Mouse (Mus musculus) limb, embryonic 11.5 days (tissue): ENCODE measurements around the gene Vpreb1. TPM values are rescaled to one million over a fixed set of nuclear protein-coding genes. Genes with fewer than 3 reads are reported as not detected.
A peak's percentile ranks its signal among the peaks of the same experiment; 100 is the strongest.

ENCODE experiments used
- ATAC-seq: fragments of 200-750 bp; cut with Nextera tagmentation; 2 replicates; pipeline ENCODE4 v1.8.0; 2017; ENCODE audit warnings: low read depth; ENCODE audit not compliant: insufficient number of reproducible peaks, low FRiP score, low TSS enrichment
- DNase-seq: peaks from one replicate; pipeline ENCODE4 v3.0.0-alpha.2; 2015; ENCODE audit warnings: low spot score
- H3K27ac ChIP-seq: fragments of 300-500 bp; sonication (generic); replicated peaks from 2 replicates; pipeline ENCODE4 v1.5.1; 2014; ENCODE audit warnings: low read depth, mild to moderate bottlenecking, low read length
- H3K27me3 ChIP-seq: fragments of 300-500 bp; sonication (generic); 2 replicates; pipeline ENCODE4 v1.6.1; 2014; ENCODE audit warnings: mild to moderate bottlenecking, low read length, mixed read lengths; ENCODE audit not compliant: control insufficient read depth, insufficient read depth
- H3K36me3 ChIP-seq: fragments of 300-500 bp; sonication (generic); 2 replicates; pipeline ENCODE4 v1.6.1; 2014; ENCODE audit warnings: mild to moderate bottlenecking, low read length, moderate library complexity, mixed read lengths; ENCODE audit not compliant: control insufficient read depth, insufficient read depth
- H3K4me1 ChIP-seq: fragments of 300-500 bp; sonication (generic); 2 replicates; pipeline ENCODE4 v1.6.1; 2014; ENCODE audit warnings: low read length, mixed read lengths; ENCODE audit not compliant: control insufficient read depth, insufficient read depth
- H3K4me2 ChIP-seq: fragments of 300-500 bp; sonication (generic); 2 replicates; pipeline ENCODE4 v1.6.1; 2014; ENCODE audit warnings: low read depth, mild to moderate bottlenecking, moderate library complexity; ENCODE audit not compliant: severe bottlenecking
- H3K4me3 ChIP-seq: fragments of 300-500 bp; sonication (generic); 2 replicates; pipeline ENCODE4 v1.5.1; 2014; ENCODE audit warnings: low read depth, low read length
- H3K9ac ChIP-seq: fragments of 300-500 bp; sonication (generic); 2 replicates; pipeline ENCODE4 v1.6.1; 2014; ENCODE audit warnings: mild to moderate bottlenecking, low read length
- H3K9me3 ChIP-seq: fragments of 300-500 bp; sonication (generic); 2 replicates; pipeline ENCODE4 v1.6.1; 2016; ENCODE audit warnings: low read length; ENCODE audit not compliant: control insufficient read depth
- WGBS: fragments of 180-500 bp; shearing (Covaris S2); extraction: QIAGEN DNeasy Blood & Tissue Kit; methylation state at CpG from one replicate; pipeline ENCODE4 v1.1.7; 2014; 5-methylcytosine and 5-hydroxymethylcytosine counted together
- polyA plus RNA-seq: library from polyadenylated mRNA; unstranded; fragments of >200 nt; fragmentation: Nextera tagmentation; extraction: Ambion mirVana; gene quantifications from 2 replicates; pipeline ENCODE4 v1.2.1, GENCODE M21; 2014

The Vpreb1 gene
- polyA plus RNA-seq, 1 experiment from 2014 or later, result 3.8 TPM

GRCm38 (mm10) chr16:16897056-16897584, 26.5 kb upstream of the Vpreb1 start:
- peak overlapping the region; percentile 50 for H3K4me3 ChIP-seq
- no peak overlapping the region for H3K27ac ChIP-seq
- no peaks in the 10 kb centered on the region for H3K9me3 ChIP-seq
- H3K4me1 ChIP-seq, result peaks cover 9% of the 10 kb centered on the region; the same call in 1 of the 2 replicates
- H3K27me3 ChIP-seq, result no peaks in the 10 kb centered on the region
- WGBS, result 25% methylated on average over 10 of the region's 10 CpGs
- peaks cover 3% of the 10 kb centered on the region; the same call in 1 of the 2 replicates for H3K36me3 ChIP-seq
- DNase-seq (no peak), ATAC-seq (no peak)
- peak overlapping the region; percentile 71 for H3K9ac ChIP-seq
- H3K4me2 ChIP-seq, result peak overlapping the region; percentile 85

GRCm38 (mm10) chr16:16896382-16897055, 25.9 kb upstream of the Vpreb1 start, which contains the start of gene Ppm1f:
Gene Ppm1f, plus strand, starts transcription at chr16:16896469.
- no peak within 1 kb of the TSS for H3K27ac ChIP-seq
- WGBS, result under 1% methylated on average over 29 of the region's 29 CpGs
- H3K9ac ChIP-seq, result peak within 1 kb of the TSS; percentile 71
- H3K36me3 ChIP-seq, result peaks cover 3% of the 10 kb centered on the region; the same call in 1 of the 2 replicates
- ATAC-seq (peak; percentile 90), DNase-seq (peak; percentile 96)
- no peaks in the 10 kb centered on the region for H3K9me3 ChIP-seq
- H3K4me3 ChIP-seq, result peak within 1 kb of the TSS; percentile 50
- H3K4me1 ChIP-seq, result peaks cover 9% of the 10 kb centered on the region; the same call in 1 of the 2 replicates
- no peaks in the 10 kb centered on the region for H3K27me3 ChIP-seq
- peak within 1 kb of the TSS; percentile 85 for H3K4me2 ChIP-seq

- H3K9ac ChIP-seq, result no peak overlapping the region
- H3K36me3 ChIP-seq, result peaks cover 3% of the 10 kb centered on the region; the same call in 1 of the 2 replicates
- no peaks in the 10 kb centered on the region for H3K27me3 ChIP-seq
- ATAC-seq (peak; percentile 78), DNase-seq (no peak)
- H3K4me3 ChIP-seq, result no peak overlapping the region
- H3K4me1 ChIP-seq, result peaks cover 9% of the 10 kb centered on the region; the same call in 1 of the 2 replicates
- H3K4me2 ChIP-seq, result peak overlapping the region; percentile 85; the same call in 1 of the 2 replicates
- 23% methylated on average over 4 of the region's 4 CpGs for WGBS
- no peaks in the 10 kb centered on the region for H3K9me3 ChIP-seq
- H3K27ac ChIP-seq, result no peak overlapping the region
Measured at GRCm38 (mm10) chr16:16896015-16896381, 25.4 kb upstream of the Vpreb1 start.

GRCm38 (mm10) chr16:16892366-16892765, 21.7 kb upstream of the Vpreb1 start:
- Histone ChIP-seq H3K27ac (no peak overlapping the region), H3K4me3 (no peak overlapping the region), H3K27me3 (no peaks in the 10 kb centered on the region), H3K9ac (no peak overlapping the region), H3K4me2 (no peak overlapping the region), H3K9me3 (no peaks in the 10 kb centered on the region), H3K36me3 (peaks cover 17% of the 10 kb centered on the region; the same call in 1 of the 2 replicates), H3K4me1 (peaks cover 5% of the 10 kb centered on the region; the same call in 1 of the 2 replicates)
- DNase-seq, result no peak
- ATAC-seq, result no peak
- WGBS, result 93% methylated on average over 7 of the region's 7 CpGs

- no peaks in the 10 kb centered on the region for H3K4me1 ChIP-seq
- no peaks in the 10 kb centered on the region for H3K27me3 ChIP-seq
- H3K9ac ChIP-seq, result no peak overlapping the region
- 88% methylated on average over 1 of the region's 1 CpGs for WGBS
- peaks cover 18% of the 10 kb centered on the region; the same call in 1 of the 2 replicates for H3K36me3 ChIP-seq
- H3K27ac ChIP-seq, result no peak overlapping the region
- no peak overlapping the region for H3K4me2 ChIP-seq
- ATAC-seq, result no peak
- H3K9me3 ChIP-seq, result no peaks in the 10 kb centered on the region
- DNase-seq, result no peak
- H3K4me3 ChIP-seq, result no peak overlapping the region
Measured at GRCm38 (mm10) chr16:16888341-16888740, 17.7 kb upstream of the Vpreb1 start.

- ATAC-seq (no peak), DNase-seq (no peak)
- H3K4me3 ChIP-seq, result no peak overlapping the region
- no peak overlapping the region for H3K9ac ChIP-seq
- H3K4me1 ChIP-seq, result no peaks in the 10 kb centered on the region
- H3K27ac ChIP-seq, result no peak overlapping the region
- peaks cover 33% of the 10 kb centered on the region for H3K36me3 ChIP-seq
- H3K9me3 ChIP-seq, result no peaks in the 10 kb centered on the region
- no peaks in the 10 kb centered on the region for H3K27me3 ChIP-seq
- no peak overlapping the region for H3K4me2 ChIP-seq
- WGBS, result 92% methylated on average over 5 of the region's 5 CpGs
Measured at GRCm38 (mm10) chr16:16879025-16879424, 8.4 kb upstream of the Vpreb1 start.

- WGBS, result 38% methylated on average over 7 of the region's 7 CpGs
- peak overlapping the region; percentile 81 for H3K9ac ChIP-seq
- no peaks in the 10 kb centered on the region for H3K9me3 ChIP-seq
- ATAC-seq, result peak; percentile 42
- peaks cover 5% of the 10 kb centered on the region; the same call in 1 of the 2 replicates for H3K4me1 ChIP-seq
- no peaks in the 10 kb centered on the region for H3K36me3 ChIP-seq
- no peaks in the 10 kb centered on the region for H3K27me3 ChIP-seq
- H3K4me3 ChIP-seq, result peak overlapping the region; percentile 66
- H3K4me2 ChIP-seq, result peak overlapping the region; percentile 32; the same call in 1 of the 2 replicates
- 0 out of 2 replicates have a peak overlapping the region, but pooled peaks have one; percentile 6 for H3K27ac ChIP-seq
- DNase-seq, result no peak
Measured at GRCm38 (mm10) chr16:16870241-16870616, 414 bp downstream of the Vpreb1 start.

- Histone ChIP-seq H3K4me3 (no peak overlapping the region), H3K27me3 (no peaks in the 10 kb centered on the region), H3K27ac (no peak overlapping the region), H3K4me2 (no peak overlapping the region), H3K36me3 (no peaks in the 10 kb centered on the region), H3K4me1 (no peaks in the 10 kb centered on the region), H3K9ac (no peak overlapping the region), H3K9me3 (no peaks in the 10 kb centered on the region)
- WGBS, result 51% methylated on average over 4 of the region's 5 CpGs
- DNase-seq (peak; percentile 28), ATAC-seq (no peak)
Measured at GRCm38 (mm10) chr16:16865696-16866561, 4.7 kb downstream of the Vpreb1 start.
